Mouse (Mus musculus): ENCODE measurements around the gene Ate1. TPM values are rescaled to one million over a fixed set of nuclear protein-coding genes. Genes with fewer than 3 reads are reported as not detected.

Ate1 gene
- total RNA-seq, 1 experiment, result 25.7 TPM

DNA sequence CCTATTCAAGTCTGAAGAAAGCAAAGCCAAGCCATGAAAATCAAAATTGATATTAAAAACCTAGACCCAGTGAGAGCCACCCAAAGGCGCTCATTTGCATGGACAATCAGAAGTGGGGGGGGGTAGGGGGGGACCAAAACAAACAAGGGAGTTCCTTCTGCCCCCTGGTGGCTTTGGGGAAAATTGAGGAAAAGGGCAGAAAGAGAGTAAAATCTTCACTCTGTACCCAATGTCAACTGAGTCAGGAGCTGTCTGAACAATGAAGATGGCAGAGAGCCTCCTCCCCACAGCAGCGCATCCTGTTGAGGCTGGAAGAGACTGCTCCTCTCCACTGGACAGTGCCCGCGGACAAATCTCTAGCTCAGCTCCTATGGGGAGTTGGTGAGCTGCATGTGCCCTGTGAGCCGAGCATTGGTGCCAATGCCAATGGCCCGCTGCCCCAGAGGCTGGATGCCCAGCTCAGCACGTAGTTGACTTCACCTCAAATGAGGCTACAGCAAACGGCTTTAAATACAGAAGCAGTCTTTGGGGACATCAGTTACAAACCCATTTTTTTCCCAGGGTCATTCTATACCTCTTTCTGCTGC lies 139.3 kb downstream of the Ate1 start:
- no peaks in the 10 kb centered on the region for H3K36me3 ChIP-seq (ENCODE audit: control insufficient read depth, insufficient read depth, low read length, poor library complexity, severe bottlenecking)
- TF ChIP-seq MAFK (IDR thresholded peaks at IDR 0.05; ENCODE audit: insufficient read depth, low read depth, low read length) (no peak), CHD2 (IDR thresholded peaks at IDR 0.05; ENCODE audit: low read depth, low read length) (no peak), ZC3H11A (IDR thresholded peaks at IDR 0.05; ENCODE audit: borderline replicate concordance, low read depth, low read length) (no peak), HCFC1 (IDR thresholded peaks at IDR 0.05; ENCODE audit: borderline replicate concordance, insufficient read depth, low read length) (no peak), ZNF384 (IDR thresholded peaks at IDR 0.05; ENCODE audit: low read depth, low read length) (no peak)
- in situ Hi-C loops (cut with MboI; ENCODE audit: low sequenced_read_pairs in 2 of 2, unreplicated experiment in 2 of 2), result loop anchor here (25.0 kb wide), 1 partner anchor 719 kb away; no protein-coding TSS in a partner anchor
- no peak overlapping the region for H3K4me3 ChIP-seq (ENCODE audit: insufficient read depth in 1 of 2, low read depth in 1 of 2, low read length in 2 of 2, poor library complexity in 1 of 2, severe bottlenecking in 1 of 2)
- no peak for DNase-seq (ENCODE audit: low read depth, low spot score)
- no peak overlapping the region for H3K27ac ChIP-seq (ENCODE audit: insufficient read depth, low read depth, low read length, poor library complexity, severe bottlenecking)
- H3K9ac ChIP-seq (ENCODE audit: insufficient read depth, low read depth, low read length, poor library complexity, severe bottlenecking), result no peak overlapping the region
- H3K9me3 ChIP-seq (ENCODE audit: control insufficient read depth, insufficient read depth, low read depth, low read length), result no peaks in the 10 kb centered on the region
- no peaks in the 10 kb centered on the region for H3K4me1 ChIP-seq (ENCODE audit: control insufficient read depth in 2 of 2, insufficient read depth in 2 of 2, low read length in 2 of 2, poor library complexity in 1 of 2)

GRCm38 (mm10) chr7:130380367-130380766 lies 139.8 kb downstream of the Ate1 start:
- no peak for DNase-seq (ENCODE audit: low read depth, low spot score)
- H3K36me3 ChIP-seq (ENCODE audit: control insufficient read depth, insufficient read depth, low read length, poor library complexity, severe bottlenecking), result no peaks in the 10 kb centered on the region
- no peak for TF ChIP-seq CHD2 (IDR thresholded peaks at IDR 0.05; ENCODE audit: low read depth, low read length)
- TF ChIP-seq ZNF384 (IDR thresholded peaks at IDR 0.05; ENCODE audit: low read depth, low read length), result no peak
- no peak for TF ChIP-seq MAFK (IDR thresholded peaks at IDR 0.05; ENCODE audit: insufficient read depth, low read depth, low read length)
- TF ChIP-seq HCFC1 (IDR thresholded peaks at IDR 0.05; ENCODE audit: borderline replicate concordance, insufficient read depth, low read length), result no peak
- no peak for TF ChIP-seq ZC3H11A (IDR thresholded peaks at IDR 0.05; ENCODE audit: borderline replicate concordance, low read depth, low read length)
- H3K4me3 ChIP-seq (ENCODE audit: insufficient read depth in 1 of 2, low read depth in 1 of 2, low read length in 2 of 2, poor library complexity in 1 of 2, severe bottlenecking in 1 of 2), result no peak overlapping the region
- in situ Hi-C loops (cut with MboI; ENCODE audit: low sequenced_read_pairs in 2 of 2, unreplicated experiment in 2 of 2), result loop anchor here (25.0 kb wide), 1 partner anchor 718 kb away; no protein-coding TSS in a partner anchor
- no peaks in the 10 kb centered on the region for H3K9me3 ChIP-seq (ENCODE audit: control insufficient read depth, insufficient read depth, low read depth, low read length)
- H3K4me1 ChIP-seq (ENCODE audit: control insufficient read depth in 2 of 2, insufficient read depth in 2 of 2, low read length in 2 of 2, poor library complexity in 1 of 2), result no peaks in the 10 kb centered on the region
- H3K9ac ChIP-seq (ENCODE audit: insufficient read depth, low read depth, low read length, poor library complexity, severe bottlenecking), result no peak overlapping the region
- H3K27ac ChIP-seq (ENCODE audit: insufficient read depth, low read depth, low read length, poor library complexity, severe bottlenecking), result no peak overlapping the region

DNA sequence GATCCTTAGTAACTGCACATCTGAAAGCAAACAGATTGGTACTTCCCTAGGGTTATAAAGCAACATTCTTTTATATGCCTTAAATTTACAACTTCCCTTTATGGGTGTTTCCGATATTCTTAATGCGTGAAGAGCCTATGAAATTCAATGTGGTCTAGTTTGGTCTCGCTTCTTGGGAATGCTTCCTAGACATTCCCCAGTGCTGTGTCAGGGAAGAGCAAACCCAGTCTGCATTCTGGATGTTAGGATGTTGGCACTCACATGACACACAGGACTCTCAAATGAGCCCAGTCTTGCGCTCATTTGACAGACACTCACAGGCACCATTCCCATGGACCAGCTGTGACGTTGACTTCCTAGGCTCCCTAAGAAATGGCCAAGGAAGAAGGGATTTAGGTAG lies 140.3 kb downstream of the Ate1 start:
- Histone ChIP-seq H3K9me3 (ENCODE audit: control insufficient read depth, insufficient read depth, low read depth, low read length) (no peaks in the 10 kb centered on the region), H3K36me3 (ENCODE audit: control insufficient read depth, insufficient read depth, low read length, poor library complexity, severe bottlenecking) (no peaks in the 10 kb centered on the region), H3K9ac (ENCODE audit: insufficient read depth, low read depth, low read length, poor library complexity, severe bottlenecking) (no peak overlapping the region), H3K4me3 (ENCODE audit: insufficient read depth in 1 of 2, low read depth in 1 of 2, low read length in 2 of 2, poor library complexity in 1 of 2, severe bottlenecking in 1 of 2) (no peak overlapping the region), H3K27ac (ENCODE audit: insufficient read depth, low read depth, low read length, poor library complexity, severe bottlenecking) (no peak overlapping the region), H3K4me1 (ENCODE audit: control insufficient read depth in 2 of 2, insufficient read depth in 2 of 2, low read length in 2 of 2, poor library complexity in 1 of 2) (no peaks in the 10 kb centered on the region)
- DNase-seq (ENCODE audit: low read depth, low spot score), result no peak
- TF ChIP-seq ZNF384 (IDR thresholded peaks at IDR 0.05; ENCODE audit: low read depth, low read length), result no peak
- no peak for TF ChIP-seq ZC3H11A (IDR thresholded peaks at IDR 0.05; ENCODE audit: borderline replicate concordance, low read depth, low read length)
- no peak for TF ChIP-seq CHD2 (IDR thresholded peaks at IDR 0.05; ENCODE audit: low read depth, low read length)
- no peak for TF ChIP-seq MAFK (IDR thresholded peaks at IDR 0.05; ENCODE audit: insufficient read depth, low read depth, low read length)
- no peak for TF ChIP-seq HCFC1 (IDR thresholded peaks at IDR 0.05; ENCODE audit: borderline replicate concordance, insufficient read depth, low read length)
- in situ Hi-C loops (cut with MboI; ENCODE audit: low sequenced_read_pairs in 2 of 2, unreplicated experiment in 2 of 2), result loop anchor here (25.0 kb wide), 1 partner anchor 718 kb away; no protein-coding TSS in a partner anchor

- Histone ChIP-seq H3K27ac (ENCODE audit: insufficient read depth, low read depth, low read length, poor library complexity, severe bottlenecking) (no peak overlapping the region), H3K9me3 (ENCODE audit: control insufficient read depth, insufficient read depth, low read depth, low read length) (no peaks in the 10 kb centered on the region), H3K9ac (ENCODE audit: insufficient read depth, low read depth, low read length, poor library complexity, severe bottlenecking) (no peak overlapping the region), H3K4me3 (ENCODE audit: insufficient read depth in 1 of 2, low read depth in 1 of 2, low read length in 2 of 2, poor library complexity in 1 of 2, severe bottlenecking in 1 of 2) (no peak overlapping the region), H3K4me1 (ENCODE audit: control insufficient read depth in 2 of 2, insufficient read depth in 2 of 2, low read length in 2 of 2, poor library complexity in 1 of 2) (no peaks in the 10 kb centered on the region), H3K36me3 (ENCODE audit: control insufficient read depth, insufficient read depth, low read length, poor library complexity, severe bottlenecking) (no peaks in the 10 kb centered on the region)
- DNase-seq (ENCODE audit: low read depth, low spot score), result no peak
- TF ChIP-seq CHD2 (IDR thresholded peaks at IDR 0.05; ENCODE audit: low read depth, low read length) (no peak), ZC3H11A (IDR thresholded peaks at IDR 0.05; ENCODE audit: borderline replicate concordance, low read depth, low read length) (no peak), HCFC1 (IDR thresholded peaks at IDR 0.05; ENCODE audit: borderline replicate concordance, insufficient read depth, low read length) (no peak), ZNF384 (IDR thresholded peaks at IDR 0.05; ENCODE audit: low read depth, low read length) (no peak), MAFK (IDR thresholded peaks at IDR 0.05; ENCODE audit: insufficient read depth, low read depth, low read length) (no peak)
- in situ Hi-C loops (cut with MboI; ENCODE audit: low sequenced_read_pairs in 2 of 2, unreplicated experiment in 2 of 2), result loop anchor here (25.0 kb wide), 1 partner anchor 716 kb away; no protein-coding TSS in a partner anchor
Measured at GRCm38 (mm10) chr7:130378308-130378707, 141.9 kb downstream of the Ate1 start.

Data from ES-E14 (cell line).